9 mouse cellular contexts compared by ENCODE assay signal in the genomic region with DNA sequence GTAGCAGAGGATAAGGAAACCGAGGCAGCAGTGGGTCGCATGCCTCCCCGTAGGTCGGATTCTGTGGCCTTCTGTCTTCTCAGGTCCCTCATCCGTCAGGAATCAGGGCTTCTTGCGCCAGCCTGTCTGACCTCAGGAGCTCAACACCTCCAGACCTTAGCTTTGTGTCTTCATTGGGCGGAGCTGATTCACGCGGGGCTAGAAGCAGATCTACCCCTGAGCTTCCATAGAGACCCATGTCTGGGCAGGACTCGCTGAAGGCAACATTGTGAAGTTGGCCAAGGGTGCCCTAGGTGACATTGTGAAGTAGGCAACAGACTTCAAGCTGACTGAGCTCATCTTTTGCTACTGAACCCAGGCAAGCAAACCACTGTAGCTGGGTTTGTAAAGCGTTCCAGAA. TPM values are rescaled to one million over a fixed set of nuclear protein-coding genes. Genes with fewer than 3 reads are reported as not detected.
DNase-seq lines count a peak whose midpoint lies in the region; ATAC-seq and TF ChIP-seq lines count a peak whose summit lies in the region.
"Had no signal": no experiment of that assay in that cellular context is flagged by ENCODE, and none has a peak within 500 bp of the region (broad histone marks: within the 10 kb centered on the region; RNA-seq: fewer than 3 reads in every experiment).

No protein-coding gene starts in this region.

- H3K36me3 ChIP-seq in lung, embryonic 14.5 days (ENCODE audit: insufficient read depth), result no peaks in the 10 kb centered on the region
- H3K36me3 ChIP-seq in embryonic facial prominence, embryonic 15.5 days, result no peaks in the 10 kb centered on the region
- H3K36me3 ChIP-seq in intestine, embryonic 15.5 days, result no peaks in the 10 kb centered on the region
- H3K36me3 ChIP-seq in neural tube, embryonic 13.5 days, result no peaks in the 10 kb centered on the region

- no peak overlapping the region for H3K27ac ChIP-seq in lung, embryonic 14.5 days (ENCODE audit: low read depth)
- H3K27ac ChIP-seq in embryonic facial prominence, embryonic 15.5 days (replicated peaks), result no peak overlapping the region
- no peak overlapping the region for H3K27ac ChIP-seq in intestine, embryonic 15.5 days
- no peak overlapping the region for H3K27ac ChIP-seq in neural tube, embryonic 13.5 days (replicated peaks)
- H3K27ac ChIP-seq: liver, embryonic 14.5 days had no signal

- H3K9ac ChIP-seq in lung, embryonic 14.5 days, result no peak overlapping the region
- H3K9ac ChIP-seq in embryonic facial prominence, embryonic 15.5 days, result 0 out of 2 replicates have a peak overlapping the region, but pooled peaks have one; percentile 9
- peak overlapping the region; percentile 53 for H3K9ac ChIP-seq in intestine, embryonic 15.5 days
- no peak overlapping the region for H3K9ac ChIP-seq in neural tube, embryonic 13.5 days
- H3K9ac ChIP-seq: liver, embryonic 14.5 days had no signal

- no peaks in the 10 kb centered on the region for H3K4me1 ChIP-seq in lung, embryonic 14.5 days (ENCODE audit: insufficient read depth)
- peaks cover 13% of the 10 kb centered on the region for H3K4me1 ChIP-seq in embryonic facial prominence, embryonic 15.5 days
- H3K4me1 ChIP-seq in intestine, embryonic 15.5 days (replicated peaks), result peaks cover 10% of the 10 kb centered on the region
- peaks cover 8% of the 10 kb centered on the region for H3K4me1 ChIP-seq in neural tube, embryonic 13.5 days (replicated peaks)

- H3K4me2 ChIP-seq in lung, embryonic 14.5 days, result peak overlapping the region; percentile 68
- H3K4me2 ChIP-seq in embryonic facial prominence, embryonic 15.5 days (replicated peaks), result peak overlapping the region; percentile 71
- H3K4me2 ChIP-seq in intestine, embryonic 15.5 days (replicated peaks), result peak overlapping the region; percentile 90
- H3K4me2 ChIP-seq in neural tube, embryonic 13.5 days, result peak overlapping the region; percentile 52

- H3K9me3 ChIP-seq in lung, embryonic 14.5 days (ENCODE audit: low read depth, low read length), result no peaks in the 10 kb centered on the region
- H3K9me3 ChIP-seq in embryonic facial prominence, embryonic 15.5 days (replicated peaks), result no peaks in the 10 kb centered on the region
- H3K9me3 ChIP-seq in intestine, embryonic 15.5 days, result no peaks in the 10 kb centered on the region
- no peaks in the 10 kb centered on the region for H3K9me3 ChIP-seq in neural tube, embryonic 13.5 days

- no peak for TF ChIP-seq CTCF in lung, embryonic 14.5 days (IDR thresholded peaks at IDR 0.05; ENCODE audit: low read depth)

- H3K4me3 ChIP-seq in lung, embryonic 14.5 days (ENCODE audit: low read depth, low read length), result peak overlapping the region; percentile 38
- H3K4me3 ChIP-seq in embryonic facial prominence, embryonic 15.5 days (replicated peaks), result peak overlapping the region; percentile 40
- peak overlapping the region; percentile 41 for H3K4me3 ChIP-seq in intestine, embryonic 15.5 days (replicated peaks)
- H3K4me3 ChIP-seq in neural tube, embryonic 13.5 days, result no peak overlapping the region

- H3K27me3 ChIP-seq in lung, embryonic 14.5 days (ENCODE audit: insufficient read depth, low read length), result peaks cover 21% of the 10 kb centered on the region
- H3K27me3 ChIP-seq in embryonic facial prominence, embryonic 15.5 days, result peaks cover 23% of the 10 kb centered on the region
- H3K27me3 ChIP-seq in intestine, embryonic 15.5 days (replicated peaks), result peaks cover 13% of the 10 kb centered on the region
- peaks cover 32% of the 10 kb centered on the region for H3K27me3 ChIP-seq in neural tube, embryonic 13.5 days

- DNase-seq in lung, embryonic 14.5 days, result no peak
- DNase-seq in lung, postnatal 4 days, result no peak
- no peak for DNase-seq in thymus, postnatal 0 days (ENCODE audit: low spot score)
- DNase-seq in embryo, embryonic 10 days (ENCODE audit: low spot score), result no peak
- DNase-seq: cerebellum, postnatal 36 days had no signal

- ATAC-seq in lung, embryonic 14.5 days (ENCODE audit: insufficient read depth), result no peak
- no peak for ATAC-seq in embryonic facial prominence, embryonic 15.5 days (ENCODE audit: insufficient number of reproducible peaks, low FRiP score, low TSS enrichment, low read depth)
- no peak for ATAC-seq in intestine, embryonic 15.5 days
- ATAC-seq in neural tube, embryonic 13.5 days (ENCODE audit: low read depth), result no peak

- 25% methylated on average over 11 of the region's 11 CpGs for WGBS in lung, embryonic 14.5 days
- 23% methylated on average over 11 of the region's 11 CpGs for WGBS in embryonic facial prominence, embryonic 15.5 days
- WGBS in intestine, embryonic 15.5 days, result 39% methylated on average over 11 of the region's 11 CpGs
- 28% methylated on average over 11 of the region's 11 CpGs for WGBS in neural tube, embryonic 13.5 days

RNA-seq across cellular contexts. Expression of gene Plbd1, which starts 0.3 kb away (rescaled TPM):
- 2.9 and 4.3 TPM in 2 replicates for polyA plus RNA-seq in lung, embryonic 14.5 days (2014; fragmentation: Nextera tagmentation; extraction: Ambion mirVana)
- 30.3 and 31.6 TPM in 2 replicates for polyA plus RNA-seq in embryonic facial prominence, embryonic 15.5 days (2015; fragmentation: Nextera tagmentation; extraction: Ambion mirVana)
- polyA plus RNA-seq in intestine, embryonic 15.5 days (2015; fragmentation: Nextera tagmentation; extraction: Ambion mirVana), result 16.6 and 20.3 TPM in 2 replicates
- polyA plus RNA-seq in neural tube, embryonic 13.5 days (2015; fragmentation: Nextera tagmentation; extraction: Ambion mirVana), result 0.59 and 1.2 TPM in 2 replicates
- 21.6 and 22.7 TPM in 2 replicates for polyA plus RNA-seq in thymus, postnatal 0 days (2015; fragmentation: Nextera tagmentation; extraction: Ambion mirVana)

Comparison
In these comparisons a context has a peak if more than half of its experiments do, and no peak if none do; other contexts are left out.
1. H3K9ac ChIP-seq: peak in embryonic facial prominence, embryonic 15.5 days (single experiment) and intestine, embryonic 15.5 days (single experiment); none in lung, embryonic 14.5 days (single experiment) and neural tube, embryonic 13.5 days (single experiment).
2. Peak in every context shown above with its lines, with median percentiles within 50 percentile points of each other: H3K4me2 ChIP-seq.